Mouse (Mus musculus) urinary bladder, postnatal 4 days (tissue): ENCODE results near the gene Rad51b.

Source experiments
- DNase-seq, 2 experiments: peaks; one replicate each; pipeline ENCODE4 v3.0.0; 2021 to 2022; ENCODE audit warnings: low spot score in 2 of 2

Rad51b gene

DNA sequence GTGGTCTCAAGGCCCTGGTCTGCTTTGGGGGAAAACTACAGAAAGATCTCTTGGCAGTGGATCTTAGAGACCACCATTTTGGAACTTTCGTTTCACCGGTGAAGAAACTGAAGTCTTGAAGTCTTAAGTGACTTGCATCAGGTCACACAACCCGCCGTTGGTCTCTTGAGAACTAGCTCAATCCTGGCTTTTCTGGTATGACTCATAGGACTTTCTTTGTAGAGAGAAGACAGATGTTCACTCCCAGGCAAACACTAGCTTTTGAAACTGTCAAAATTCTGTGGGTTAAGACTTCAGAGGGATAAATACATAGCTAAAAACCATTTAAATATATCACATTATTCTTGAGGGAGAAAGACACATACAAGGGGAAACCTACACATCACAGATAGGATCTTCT is 195.1 kb downstream of the Rad51b start:
- DNase-seq = no peak

DNA sequence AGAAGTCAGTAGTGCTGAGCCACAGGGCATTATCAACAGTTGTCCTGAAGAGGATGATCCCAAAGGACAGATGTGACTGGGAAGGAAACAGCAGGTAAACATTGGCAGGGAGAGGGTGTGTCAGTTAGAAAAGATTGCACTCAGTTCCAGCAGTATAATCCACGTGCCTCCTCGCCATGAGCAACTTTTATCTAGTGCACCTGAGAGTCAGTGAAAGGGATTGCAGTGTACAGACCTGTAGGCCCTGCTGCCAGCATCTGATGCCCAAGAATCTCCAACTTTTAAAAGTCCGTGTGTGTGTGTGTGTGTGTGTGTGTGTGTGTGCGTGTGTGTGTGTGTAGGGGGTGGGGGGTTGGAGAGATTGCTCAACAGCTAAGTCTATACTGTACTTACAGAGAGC is 195.5 kb downstream of the Rad51b start:
- no peak for DNase-seq

DNA sequence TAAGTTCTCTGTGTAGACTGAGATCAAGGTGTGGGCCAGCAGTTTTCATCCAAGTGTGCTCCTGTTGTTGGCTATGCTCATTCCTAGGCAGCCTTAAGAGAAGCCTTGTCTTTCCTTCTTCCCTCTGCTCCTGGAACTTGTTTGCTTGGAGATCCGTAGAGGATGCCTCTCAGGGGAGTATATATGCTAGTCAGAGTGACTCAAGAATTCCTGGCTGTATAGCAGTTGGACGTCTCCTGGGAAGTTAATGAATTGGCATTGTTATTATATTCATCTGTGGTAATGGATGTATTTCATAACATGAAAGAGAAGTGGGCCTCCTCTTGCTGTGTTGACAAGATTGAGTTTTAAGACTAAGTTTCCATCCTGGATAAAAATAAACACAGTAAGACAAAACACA is 196.4 kb downstream of the Rad51b start:
- no peak for DNase-seq

DNA sequence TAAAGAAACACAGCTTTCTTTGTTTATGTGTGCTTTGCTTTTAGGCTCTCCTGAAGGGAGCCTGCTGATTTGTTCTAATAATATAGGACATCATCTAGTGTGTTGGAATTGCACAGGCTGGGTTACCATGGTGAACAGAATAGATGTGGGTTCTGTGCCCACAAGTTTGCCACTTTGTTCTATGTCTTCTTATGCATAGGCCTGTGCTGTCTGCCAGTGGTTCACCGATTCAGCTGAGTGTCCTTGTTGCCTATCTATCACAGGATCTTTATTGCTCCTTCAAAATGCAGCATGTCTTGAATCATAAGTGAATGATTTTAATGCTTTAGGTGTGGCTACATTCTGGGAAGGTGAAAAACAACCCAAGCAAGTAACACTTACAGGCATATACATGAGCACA is 201.2 kb downstream of the Rad51b start:
- no peak for DNase-seq

DNA sequence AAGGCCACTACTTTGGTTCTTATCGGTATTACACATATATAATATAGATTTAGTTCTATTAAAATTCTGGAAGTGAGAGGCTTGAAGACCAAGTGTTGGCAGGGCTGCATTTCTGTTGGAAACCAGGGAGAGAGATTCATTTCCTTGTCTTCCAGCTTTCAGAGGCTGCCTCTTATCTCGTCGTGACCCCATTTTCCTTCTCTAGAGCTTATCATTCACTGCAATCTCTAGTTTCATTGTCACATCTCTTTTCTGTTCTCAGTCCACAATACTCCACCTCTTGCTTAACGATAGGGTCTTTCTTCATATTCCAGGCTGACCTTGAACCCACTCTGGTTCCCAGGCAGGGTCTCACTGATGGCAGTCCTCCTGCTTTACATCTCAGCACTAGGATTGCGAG is 202.7 kb downstream of the Rad51b start:
- DNase-seq = no peak

DNA sequence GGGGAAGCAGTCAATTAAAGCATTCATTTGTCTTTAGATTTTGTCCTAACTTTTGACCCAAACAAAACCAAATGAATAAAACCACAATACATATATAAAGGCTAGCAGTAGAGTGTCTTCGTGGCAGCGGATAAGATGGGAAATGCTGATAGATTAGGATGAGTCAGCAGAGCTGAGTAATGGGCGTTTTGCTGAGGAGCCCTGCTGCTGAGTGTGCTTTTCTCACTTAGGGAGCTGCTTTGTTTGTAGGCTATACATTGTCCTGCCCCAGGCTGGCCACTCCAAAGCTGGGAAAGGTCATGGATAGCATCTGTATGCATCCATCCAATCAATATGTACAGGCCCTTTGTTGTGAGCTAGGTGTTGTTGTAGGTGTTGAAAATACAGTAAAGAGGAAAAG is 204.8 kb downstream of the Rad51b start:
- DNase-seq = no peak

DNA sequence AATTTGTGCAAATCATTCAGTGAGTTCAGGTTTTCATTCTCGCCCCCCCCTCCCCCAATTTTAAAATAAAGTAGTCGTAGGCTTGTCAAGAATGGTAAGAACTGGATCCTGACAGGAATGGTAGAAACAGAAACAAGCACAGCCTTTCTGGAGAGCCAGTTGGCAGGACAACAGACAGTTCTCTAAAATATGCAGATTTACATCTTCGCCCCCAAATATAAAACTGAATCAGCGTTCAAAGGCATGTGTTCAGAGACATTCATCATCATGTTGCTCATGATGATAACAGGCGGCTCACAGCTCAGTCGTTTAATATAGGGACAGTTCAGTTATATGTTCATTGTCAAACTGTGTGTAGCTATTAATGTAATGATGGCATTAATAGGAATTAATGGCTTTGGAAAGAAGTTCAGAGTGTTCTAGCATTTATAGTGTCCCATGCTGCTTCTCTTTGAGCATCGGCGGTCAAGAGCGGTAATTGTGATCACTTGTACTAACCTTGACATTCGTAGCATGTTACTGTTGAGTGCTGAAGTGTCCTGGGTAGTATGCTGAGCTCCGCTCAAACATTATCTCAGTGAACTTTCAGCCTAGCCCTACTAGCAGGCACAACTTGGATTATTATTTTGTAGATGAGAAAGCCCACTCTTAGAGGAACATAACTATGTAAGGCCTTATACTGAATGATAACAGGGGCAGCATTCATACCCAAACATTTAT is 205.9 kb downstream of the Rad51b start:
- no peak for DNase-seq

DNA sequence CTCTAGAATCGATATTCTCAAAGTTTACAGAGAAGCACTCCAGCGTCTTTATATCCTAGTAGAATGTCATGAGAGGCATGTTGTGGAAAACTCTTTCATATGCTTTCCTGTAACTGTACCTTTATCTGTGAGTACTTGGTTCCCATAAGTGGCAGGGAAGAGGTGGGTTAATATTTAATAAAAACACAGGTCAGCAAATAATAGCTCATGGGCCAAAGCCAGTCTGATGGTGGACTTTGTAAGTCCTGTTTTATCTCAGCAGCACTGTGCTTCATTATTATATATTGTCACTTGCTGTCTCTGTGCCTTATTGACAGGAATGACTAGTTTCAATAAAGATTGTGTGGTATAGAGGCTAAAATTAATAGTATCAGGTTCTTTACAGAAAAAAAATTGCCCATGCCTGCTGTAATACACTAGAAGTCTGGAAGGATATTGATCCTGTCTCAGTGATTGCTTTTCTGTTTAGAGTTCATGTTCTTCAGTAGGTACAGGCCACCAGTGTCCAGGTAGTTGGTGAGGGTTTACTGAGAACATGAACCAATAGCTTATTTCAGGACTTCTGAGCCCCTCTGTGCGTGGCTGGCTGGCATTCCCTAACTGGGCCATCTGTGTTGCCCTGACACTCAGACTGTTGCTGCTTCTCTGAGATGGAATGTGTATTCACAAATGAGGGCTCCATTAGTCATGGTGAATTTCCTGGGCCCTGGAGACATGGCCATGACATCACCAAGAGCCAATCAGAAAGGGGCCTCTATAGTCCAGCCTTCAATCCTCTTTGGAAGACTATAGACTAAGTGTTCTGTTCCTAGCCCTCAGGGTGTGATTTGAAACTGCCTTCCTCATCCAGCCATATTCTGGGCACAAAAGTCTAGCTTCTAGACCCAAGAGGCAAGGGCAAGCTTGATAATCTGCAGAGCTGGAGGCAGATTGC is 206.8 kb downstream of the Rad51b start:
- no peak for DNase-seq

DNA sequence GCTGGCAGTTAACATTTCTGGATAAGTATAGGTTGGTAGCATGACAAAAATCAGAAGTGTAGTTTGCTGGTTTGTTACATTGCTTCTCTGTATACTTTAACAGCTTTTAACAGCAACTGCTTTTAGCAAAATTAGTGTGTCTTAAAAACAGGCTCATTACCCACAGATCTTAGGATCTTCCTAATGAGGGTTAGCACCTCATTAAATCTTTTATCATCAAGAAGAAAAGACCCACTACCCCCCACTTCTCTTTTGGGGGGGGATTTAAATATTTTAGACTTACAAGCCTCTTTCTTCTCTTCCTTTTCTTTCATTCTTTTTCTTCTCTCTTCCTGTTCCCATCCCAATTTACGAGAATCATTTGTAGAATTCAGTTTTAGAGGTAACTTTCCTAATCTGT is 207.6 kb downstream of the Rad51b start:
- no peak for DNase-seq

DNA sequence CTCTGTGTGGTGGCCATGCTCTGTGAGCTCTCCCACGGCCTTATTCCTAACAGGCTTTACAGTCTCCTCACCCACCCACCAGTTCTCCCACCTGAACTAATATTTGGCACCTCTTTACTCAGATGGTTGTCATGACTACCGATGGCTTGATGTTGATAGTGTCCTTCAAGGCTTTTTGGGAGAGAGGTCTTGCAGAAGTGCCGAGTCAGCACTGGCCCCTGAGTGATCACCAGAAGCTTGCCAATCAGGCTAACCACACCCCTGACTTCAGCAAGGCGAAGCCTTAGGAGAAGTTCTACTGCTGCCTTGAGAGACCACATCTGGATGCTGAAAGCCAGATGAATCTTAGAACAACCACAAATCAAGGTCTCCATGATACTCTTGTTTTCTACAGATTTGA is 209.3 kb downstream of the Rad51b start:
- DNase-seq = no peak

DNA sequence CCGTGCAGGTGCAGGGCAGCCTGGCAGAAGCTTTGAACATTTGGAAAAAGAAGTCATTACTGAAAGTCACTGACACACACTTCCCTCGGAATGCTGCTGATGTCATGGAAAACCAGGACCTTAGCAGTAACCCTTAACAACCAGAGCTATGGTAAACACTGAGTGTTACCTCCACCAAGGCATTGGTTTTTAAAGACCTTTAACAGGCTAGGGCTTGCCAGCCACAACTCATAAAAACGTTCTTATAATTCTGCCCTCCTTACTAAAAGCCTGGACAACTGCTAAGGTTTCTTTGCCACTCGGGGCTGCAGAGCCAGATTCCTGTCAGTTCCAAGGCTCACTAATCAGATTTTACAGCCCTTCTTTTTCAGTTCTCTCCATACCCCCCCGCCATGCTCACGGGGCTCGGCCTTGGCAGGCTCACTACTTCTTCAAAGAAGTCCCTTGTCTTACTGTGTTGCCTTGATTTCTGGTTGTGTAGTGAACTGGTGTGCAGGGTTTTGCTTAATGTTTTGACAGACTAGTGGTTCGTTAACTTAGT is 210.1 kb downstream of the Rad51b start:
- DNase-seq = peak in 1 of 2 experiments; percentile 33

DNA sequence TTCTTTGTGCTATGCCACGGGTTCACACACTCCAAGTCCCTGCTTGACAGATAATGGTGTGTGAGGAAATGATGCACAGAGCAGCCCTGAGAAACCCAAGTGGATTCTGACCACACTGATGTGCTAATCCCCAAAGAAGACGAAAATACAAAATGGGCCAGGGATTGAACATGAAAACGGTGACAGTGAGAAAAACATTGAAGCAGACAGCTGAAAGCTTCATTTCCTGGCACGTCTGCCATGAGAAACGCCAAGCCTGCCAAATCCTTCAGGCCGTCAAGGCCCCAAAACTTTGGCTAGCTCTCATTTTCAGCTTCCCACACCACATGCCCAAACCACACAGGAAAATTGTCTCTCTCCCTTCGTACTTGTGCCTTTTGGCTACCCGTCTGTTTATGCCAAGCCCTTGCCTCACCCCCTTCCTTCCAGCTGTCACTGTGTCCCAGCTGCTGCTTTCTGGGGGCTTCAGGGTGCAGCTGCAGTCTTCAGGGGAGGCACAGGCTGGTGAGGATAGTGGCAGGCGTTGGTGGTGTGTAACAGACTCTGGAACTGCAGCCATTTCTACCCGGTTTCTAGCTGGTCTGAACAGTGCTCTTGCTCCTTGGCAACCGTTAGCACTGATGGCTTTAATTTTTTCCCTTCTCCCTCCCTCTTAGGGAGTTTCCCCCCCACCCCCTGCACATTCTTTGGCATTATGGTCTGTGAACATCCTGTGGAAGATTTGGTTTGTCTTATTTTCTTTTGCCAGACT is 214.5 kb downstream of the Rad51b start:
- peak in 1 of 2 experiments; percentile 31 for DNase-seq

DNA sequence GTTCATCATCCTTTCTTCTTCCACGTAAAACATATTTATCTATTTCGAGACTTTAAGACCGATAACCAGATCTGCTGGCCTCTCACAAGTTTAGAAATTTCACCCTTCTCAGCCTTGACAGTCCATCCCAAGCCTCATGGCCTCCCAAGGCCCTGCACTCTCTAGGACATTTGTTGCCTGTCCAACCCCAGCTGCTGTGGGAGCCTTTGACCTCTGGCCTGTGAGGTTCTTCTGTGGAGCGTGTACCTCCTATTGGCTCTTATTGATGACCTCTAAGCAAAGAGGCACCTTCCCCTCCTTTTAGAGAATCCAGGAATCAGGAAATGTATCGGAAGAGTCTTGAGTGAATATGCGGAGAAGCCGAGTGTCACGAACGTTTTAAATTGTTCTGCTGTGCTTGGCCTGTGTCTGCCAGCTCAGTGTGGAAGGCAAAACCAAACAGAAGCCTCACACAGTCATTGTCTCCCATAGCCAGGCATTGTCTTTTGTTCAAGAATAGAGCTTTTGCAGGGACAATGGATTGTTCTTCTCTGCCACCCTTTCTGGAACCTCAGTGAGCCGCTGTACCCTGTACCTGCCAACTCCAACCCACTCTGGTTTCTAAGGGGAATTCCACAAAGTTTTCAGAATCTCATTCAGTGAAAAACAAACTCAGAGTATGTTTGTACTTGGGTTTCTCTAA is 215.3 kb downstream of the Rad51b start:
- DNase-seq = no peak

DNA sequence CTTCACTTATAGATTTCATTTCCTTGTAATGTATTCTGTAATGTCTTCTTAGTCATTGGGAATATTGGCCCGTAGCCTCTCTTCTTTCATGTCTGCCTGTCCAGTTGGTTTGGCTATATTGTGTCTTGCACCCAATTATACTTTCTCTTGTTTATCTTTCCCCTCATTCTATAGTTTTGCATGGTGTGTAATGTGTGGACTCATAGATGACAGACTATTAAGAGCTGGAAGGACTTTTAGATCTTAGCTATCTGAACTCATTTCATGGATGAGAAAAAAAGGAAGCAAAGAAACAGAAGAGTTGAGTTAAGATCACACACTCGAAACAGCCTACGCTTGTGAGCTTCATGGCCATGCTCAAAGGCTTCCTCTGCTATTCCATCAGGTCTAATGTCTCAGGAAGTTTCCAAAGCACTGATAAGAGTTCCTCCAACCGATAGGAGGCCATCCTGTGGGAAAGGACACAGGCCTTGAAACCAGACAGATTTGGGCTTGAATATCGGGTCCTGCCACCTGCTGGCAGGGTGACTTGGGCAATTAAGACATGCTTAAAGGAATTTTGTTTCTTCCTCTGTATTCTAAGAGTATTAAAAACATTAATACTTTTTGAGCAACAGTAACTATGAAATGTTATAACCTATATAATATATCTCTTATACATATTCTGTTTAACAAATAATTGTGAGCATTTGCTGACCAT is 216.1 kb downstream of the Rad51b start:
- DNase-seq = no peak

DNA sequence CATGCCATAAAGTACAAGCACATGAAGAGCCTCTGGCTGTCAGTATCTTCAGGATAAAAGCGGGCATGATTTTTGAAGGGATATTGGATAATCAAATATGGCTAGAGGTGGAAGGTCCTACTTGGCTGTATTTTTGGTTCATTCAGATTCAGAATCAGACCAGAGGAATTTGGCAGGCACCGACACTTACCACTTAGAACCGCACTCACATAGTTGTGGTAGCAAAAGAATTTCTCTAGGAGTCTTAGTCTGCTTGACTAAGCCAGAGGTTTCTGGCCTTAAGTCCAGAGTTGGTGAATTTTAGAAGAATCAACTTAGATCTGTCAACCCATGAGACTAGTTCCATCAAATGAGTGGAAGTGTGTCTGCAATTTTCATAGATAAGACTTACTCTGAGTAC is 217.6 kb downstream of the Rad51b start:
- DNase-seq = no peak

DNA sequence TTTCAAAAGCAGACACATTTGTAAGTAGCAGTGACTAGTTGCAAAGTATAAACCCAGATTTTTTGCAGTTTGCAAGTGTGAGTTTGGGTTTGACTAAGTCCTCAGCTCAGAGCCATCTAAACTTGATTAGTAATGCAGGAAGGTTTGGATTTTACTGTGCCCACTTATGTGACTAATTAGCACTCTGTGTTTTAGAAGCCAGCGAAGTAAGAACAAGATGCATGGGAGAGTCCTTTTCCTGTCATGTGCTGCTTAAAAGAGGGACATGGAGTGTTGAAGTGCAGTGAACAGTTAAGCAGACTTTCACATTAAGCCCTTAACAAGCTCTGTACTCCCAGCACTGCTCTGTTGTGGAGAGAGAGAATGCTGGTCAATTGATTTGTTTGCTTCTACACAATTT is 225.3 kb downstream of the Rad51b start:
- no peak for DNase-seq

DNA sequence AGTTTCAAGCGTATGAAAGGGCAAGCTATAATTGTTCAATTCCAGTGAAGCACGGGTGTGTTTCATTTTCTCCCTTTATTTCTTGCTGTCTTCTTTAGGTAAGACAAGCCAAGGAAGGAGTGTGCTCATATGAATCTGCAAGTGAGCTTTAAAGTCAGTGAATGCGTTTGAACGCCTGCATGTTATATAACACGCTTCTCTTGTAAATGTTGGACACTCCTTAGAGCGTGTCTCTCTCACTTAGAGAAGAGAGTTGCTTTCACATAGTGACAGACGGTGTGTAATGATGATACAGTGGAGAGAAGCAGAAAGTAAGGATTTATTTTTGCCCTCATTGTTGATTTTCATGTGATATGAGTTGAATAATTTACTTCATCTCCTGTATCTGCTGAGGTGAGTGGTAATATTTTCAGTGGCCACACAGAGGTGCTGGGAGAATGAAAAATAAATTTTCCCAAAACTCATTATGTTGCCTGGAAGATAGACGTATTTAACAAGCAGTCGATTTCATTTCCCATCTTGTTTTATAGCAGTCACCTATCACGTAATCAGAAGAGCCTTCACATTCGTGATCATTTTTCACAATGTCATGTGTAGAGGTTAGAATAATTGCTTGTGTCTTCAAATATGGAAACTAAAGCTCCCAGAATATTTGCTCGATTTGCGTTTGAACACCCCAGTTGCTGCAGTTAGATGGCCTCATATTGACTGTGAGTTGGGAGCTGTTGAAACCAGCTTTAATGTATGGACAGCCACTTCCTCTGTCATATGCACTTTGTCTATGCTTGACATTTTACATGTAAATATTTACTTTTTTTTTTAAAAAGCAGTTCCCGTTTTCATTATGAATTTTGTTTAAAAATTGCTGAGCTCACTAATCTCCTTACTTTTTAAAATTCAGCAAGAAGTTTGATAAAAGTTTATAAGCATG is 228.1 kb downstream of the Rad51b start:
- DNase-seq = no peak

DNA sequence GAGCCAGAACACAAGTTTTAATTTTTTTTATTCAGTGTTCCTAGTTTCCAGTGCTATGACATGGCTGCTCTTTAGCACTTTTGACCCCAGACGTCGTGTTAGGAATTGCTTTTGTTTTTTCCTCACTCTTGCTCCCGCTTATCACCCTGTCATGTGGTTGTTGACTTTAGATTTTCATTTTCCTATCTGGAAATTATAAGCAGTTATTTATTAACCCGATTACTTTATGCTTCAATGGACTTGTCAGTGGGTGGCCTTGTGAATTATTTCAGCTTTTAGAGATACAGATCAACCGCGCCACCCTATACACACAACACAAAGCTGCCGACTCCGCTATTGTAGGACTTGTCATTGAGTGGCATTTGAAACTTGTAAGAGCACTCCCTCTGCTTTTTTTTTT is 228.8 kb downstream of the Rad51b start:
- DNase-seq = no peak

DNA sequence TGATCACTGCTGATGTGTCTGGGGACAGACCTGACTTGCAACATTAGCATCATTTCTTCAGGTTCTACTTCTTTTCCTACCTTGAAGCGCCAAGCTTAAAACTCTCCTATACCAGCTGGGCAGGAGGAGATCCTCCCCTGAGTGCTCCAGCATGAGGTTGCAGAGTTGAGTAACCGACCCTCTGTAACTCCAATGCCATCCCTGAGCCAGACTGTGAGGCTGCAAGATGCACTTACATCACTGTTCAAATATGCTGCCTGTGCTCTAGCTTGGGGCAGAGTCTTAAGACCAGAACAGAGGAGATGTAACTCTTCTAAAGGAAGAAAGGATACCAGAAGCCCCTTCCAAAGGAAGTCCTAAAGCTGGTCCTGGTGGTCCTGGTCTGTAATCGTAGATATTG is 230.1 kb downstream of the Rad51b start:
- no peak for DNase-seq
